Mouse (Mus musculus) CD4-positive, CD25-positive, alpha-beta regulatory T cell, adult 2 months (primary cell): ENCODE measurements around the gene Kiss1r.

Experiments used
- DNase-seq: peaks from one replicate; pipeline ENCODE4 v3.0.0-alpha.2; 2012; ENCODE audit warnings: low read depth, low spot score

The Kiss1r gene

DNA sequence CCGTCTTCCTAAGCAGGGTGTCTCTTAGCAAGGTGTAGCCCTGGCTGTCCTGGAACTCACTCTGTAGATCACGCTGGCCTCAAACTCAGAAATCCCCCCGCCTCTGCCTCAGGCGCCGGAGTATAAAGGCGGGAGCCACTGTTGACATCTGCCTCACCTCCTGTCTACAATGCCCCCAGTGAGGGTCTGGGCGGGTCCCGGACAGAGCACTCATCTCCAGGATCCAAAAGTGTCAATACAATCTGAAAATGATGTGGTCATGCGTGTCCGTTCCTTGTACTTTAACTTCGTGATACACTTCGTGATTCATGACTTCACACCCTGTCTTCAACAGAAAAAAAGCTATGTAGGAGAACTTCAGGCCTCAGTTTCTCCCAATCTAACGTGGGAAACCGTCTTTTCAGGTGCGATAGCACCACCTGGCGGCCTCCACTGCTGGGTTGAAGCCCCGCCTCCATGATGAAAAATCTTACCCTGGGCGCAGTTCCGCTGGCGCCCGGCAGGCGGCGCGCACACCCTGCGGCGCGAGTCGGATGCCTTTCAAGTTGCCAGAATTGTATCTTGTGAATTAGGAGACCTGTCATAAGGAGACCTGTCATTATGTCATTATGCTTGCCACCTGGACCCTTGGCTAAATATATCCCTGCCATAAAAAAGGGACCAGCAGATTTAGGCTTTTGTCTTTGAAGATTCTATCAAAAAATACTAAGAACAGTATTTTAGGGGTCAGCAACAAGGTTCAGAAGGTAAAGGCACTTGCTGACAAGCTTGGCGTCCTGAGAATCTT is 8.4 kb downstream of the Kiss1r start:
- DNase-seq = peak; percentile 95

- DNase-seq = peak; percentile 60
These were observed 9.2 kb downstream of the Kiss1r start for GRCm38 (mm10) chr10:79925785-79926490.

- peak; percentile 97 for DNase-seq
These were observed 9.9 kb downstream of the Kiss1r start, which contains the start of gene Arid3a for GRCm38 (mm10) chr10:79926491-79927323. Gene Arid3a, plus strand, starts transcription at chr10:79927043.

GRCm38 (mm10) chr10:79927324-79928029 is 10.7 kb downstream of the Kiss1r start:
- peak; percentile 65 for DNase-seq

GRCm38 (mm10) chr10:79928030-79928694 is 11.4 kb downstream of the Kiss1r start:
- DNase-seq = peak; percentile 63

GRCm38 (mm10) chr10:79928907-79929701 is 12.3 kb downstream of the Kiss1r start:
- DNase-seq = no peak

GRCm38 (mm10) chr10:79929967-79930825 is 13.4 kb downstream of the Kiss1r start:
- DNase-seq = no peak

DNA sequence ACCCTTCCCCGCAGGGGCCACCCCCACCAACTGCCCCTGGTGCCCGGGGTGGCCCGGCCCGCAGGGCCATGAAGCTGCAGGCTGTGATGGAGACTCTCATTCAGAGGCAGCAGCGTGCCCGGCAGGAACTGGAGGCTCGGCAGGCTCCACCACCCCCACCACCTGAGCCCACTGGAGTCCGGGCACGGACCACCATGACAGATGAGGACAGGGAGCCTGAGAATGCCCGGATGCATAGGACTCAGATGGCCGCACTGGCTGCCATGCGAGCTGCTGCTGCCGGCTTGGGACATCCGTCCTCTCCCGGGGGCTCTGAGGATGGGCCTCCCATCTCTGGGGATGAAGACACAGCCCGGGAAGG is 14.0 kb downstream of the Kiss1r start:
- DNase-seq = no peak

- DNase-seq = no peak
These were observed 15.0 kb downstream of the Kiss1r start for GRCm38 (mm10) chr10:79931797-79932196.

DNA sequence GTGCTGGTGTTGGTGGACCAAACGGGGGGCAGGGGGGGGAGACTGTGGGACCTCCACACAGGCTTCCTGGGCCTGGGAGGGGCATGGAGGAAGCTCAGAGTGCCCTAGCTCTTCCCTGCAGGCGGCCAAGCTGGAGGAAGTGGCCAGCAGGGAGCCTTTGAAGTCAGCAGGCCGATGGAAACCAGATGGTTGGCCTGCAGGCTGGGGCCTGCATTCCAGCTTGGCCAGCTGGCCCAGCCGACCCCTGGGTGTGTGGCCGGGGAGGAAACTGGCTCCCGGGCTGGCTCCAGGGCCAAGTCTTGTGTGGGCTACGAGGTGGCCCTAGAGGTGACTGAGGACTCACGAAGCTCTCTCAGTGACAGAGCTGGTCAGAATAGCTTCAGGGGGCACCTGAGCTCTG is 16.0 kb downstream of the Kiss1r start:
- DNase-seq = no peak

DNA sequence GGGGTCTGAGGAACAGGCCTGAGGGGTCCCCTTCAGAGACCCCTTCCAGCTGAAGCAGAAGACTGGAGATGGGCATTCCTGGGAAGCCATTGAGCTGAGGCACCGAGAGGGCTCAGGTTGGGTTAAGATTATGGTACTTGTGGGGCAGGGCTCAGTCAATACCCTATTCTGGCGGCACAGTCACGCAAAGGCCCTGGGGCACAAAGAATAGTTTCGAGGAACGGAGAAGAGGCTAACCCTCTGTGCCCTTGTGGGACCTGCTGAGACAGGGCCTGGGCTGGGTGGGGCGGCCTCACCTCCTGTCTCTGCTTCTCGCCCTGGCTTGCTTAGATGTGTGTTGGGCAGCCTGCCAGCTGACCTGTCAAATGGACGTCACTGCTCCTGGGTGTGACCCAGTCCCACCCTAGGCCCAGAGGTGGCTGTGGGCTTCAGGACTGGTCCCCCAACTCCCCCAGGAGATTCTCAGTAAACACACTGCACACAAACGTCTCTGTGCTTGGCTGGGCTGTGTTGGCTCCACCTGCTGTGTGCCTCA is 16.4 kb downstream of the Kiss1r start:
- no peak for DNase-seq

DNA sequence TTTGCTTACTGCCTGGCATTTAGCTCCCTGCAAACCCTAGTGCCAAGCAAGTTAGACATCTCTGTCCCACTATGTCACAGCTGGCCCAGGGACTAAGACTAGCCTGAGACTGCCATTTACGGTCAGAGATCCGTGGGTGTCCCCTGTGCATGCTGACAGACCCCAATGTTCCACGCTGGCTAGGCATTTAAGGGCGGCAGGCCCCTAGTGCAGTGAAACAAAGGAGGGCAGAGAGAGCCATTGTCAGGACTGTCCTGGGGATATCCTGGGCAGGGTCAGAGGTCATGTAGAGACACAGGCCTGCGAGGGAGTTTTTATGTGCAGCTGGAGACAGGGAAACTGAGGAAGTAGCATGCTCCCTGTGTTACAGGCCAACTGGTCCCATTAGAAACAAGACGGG is 17.1 kb downstream of the Kiss1r start:
- no peak for DNase-seq

- no peak for DNase-seq
These were observed 17.5 kb downstream of the Kiss1r start for GRCm38 (mm10) chr10:79934272-79934721.

DNA sequence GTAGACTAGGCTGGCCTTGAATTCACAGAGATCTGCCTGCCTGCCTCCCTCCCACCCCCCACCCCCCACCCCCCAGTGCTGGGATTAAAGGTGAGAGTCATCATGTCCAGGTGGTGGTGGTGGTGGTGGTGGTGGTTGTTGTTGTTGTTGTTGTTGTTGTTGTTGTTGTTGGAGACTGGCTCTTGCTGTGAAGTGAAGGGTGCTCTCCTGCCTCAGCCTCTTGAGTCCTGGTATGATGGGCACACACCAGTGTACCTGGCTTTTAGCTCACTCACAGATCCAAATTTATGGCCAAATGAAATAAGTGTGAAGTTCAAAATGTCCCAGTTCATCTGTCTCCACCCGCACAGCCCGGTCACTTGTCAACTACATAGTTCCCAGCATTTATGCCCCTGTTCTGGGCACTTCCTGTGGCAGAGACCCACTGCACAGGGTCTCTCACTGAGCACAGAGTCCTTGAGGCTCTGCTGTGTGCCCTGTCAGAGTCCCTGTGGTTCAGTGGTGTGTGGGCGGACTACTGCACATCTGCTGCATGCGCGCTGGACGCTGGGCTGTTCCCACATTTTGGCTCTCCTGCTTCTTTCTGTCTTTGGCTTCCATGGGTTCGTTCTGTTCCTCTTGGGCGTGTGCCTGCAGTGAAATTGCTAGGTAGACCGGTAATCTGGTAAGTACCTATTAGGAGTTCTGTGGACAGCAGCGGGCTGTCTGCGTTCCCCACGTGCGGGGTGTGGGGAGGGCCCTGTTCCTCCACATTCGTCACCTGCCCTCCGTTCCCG is 18.2 kb downstream of the Kiss1r start:
- no peak for DNase-seq

- no peak for DNase-seq
These were observed 19.6 kb downstream of the Kiss1r start for GRCm38 (mm10) chr10:79936284-79936910.

GRCm38 (mm10) chr10:79936911-79937441 is 20.2 kb downstream of the Kiss1r start:
- peak; percentile 92 for DNase-seq
